Mouse (Mus musculus) megakaryocyte progenitor cell, adult 5-6 weeks (primary cell): ENCODE measurements around the gene Hsd17b13. TPM values are rescaled to one million over a fixed set of nuclear protein-coding genes. Genes with fewer than 3 reads are reported as not detected.
A peak's percentile ranks its signal among the peaks of the same experiment; 100 is the strongest.

ENCODE experiments used
- ATAC-seq: replicated peaks from 2 replicates; pipeline ENCODE4 v1.8.0; 2016; ENCODE audit warnings: mild to moderate bottlenecking, moderate TSS enrichment, inconsistent platforms; ENCODE audit not compliant: poor library complexity
- total RNA-seq, 2 experiments: library from RNA; stranded (forward) in 1 of 2; stranded (reverse) in 1 of 2; fragments of 157-497, 149-512 nt in 1 of 2; fragments of 200-1000 nt in 1 of 2; gene quantifications; 2 replicates each; pipeline versions ENCODE4 v1.2.3 to v1.2.4; 2015 to 2017

Hsd17b13 gene
- total RNA-seq, 2 experiments from 2014 or later: 0.12 TPM; not detected in 1

DNA sequence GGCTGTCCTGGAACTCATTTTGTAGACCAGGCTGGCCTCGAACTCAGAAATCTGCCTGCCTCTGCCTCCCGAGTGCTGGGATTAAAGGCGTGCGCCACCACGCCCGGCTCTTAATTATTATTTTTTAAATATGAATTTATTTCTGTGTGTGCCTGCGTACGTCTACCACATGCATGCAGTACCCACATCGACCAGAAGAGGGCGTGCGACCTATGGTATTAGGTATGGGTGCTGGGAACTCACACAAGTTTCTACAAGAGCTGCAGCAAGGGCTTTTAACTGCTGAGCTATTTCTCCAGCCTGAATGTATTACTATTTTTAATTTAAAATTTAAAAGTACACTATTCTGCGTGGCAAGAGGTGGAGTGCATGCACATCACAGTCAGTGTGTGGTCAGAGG is 50.8 kb downstream of the Hsd17b13 start:
- peak; percentile 64 for ATAC-seq

GRCm38 (mm10) chr5:103923755-103924154 is 53.5 kb downstream of the Hsd17b13 start:
- ATAC-seq: no peak

GRCm38 (mm10) chr5:103923101-103923500 is 54.1 kb downstream of the Hsd17b13 start:
- ATAC-seq: no peak

GRCm38 (mm10) chr5:103922436-103922835 is 54.8 kb downstream of the Hsd17b13 start:
- no peak for ATAC-seq

DNA sequence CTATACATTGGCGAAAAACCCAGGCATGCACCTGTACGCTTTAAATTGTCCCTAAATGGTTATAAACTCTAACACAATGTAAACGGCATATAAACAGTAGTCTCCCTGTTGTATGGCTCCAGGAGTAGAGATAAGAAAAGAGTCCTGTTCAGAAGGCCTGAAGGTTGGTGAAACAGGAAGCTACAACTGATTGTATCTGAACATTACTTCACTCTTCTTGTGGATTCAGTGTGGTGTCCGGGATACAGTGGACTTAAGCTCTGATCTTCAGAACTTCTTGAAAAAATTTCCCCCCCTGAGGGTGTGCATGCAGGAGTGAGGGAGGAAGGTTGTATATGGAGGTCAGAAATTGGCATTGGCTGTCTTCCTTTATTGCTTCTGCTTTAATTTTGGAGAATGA is 57.7 kb downstream of the Hsd17b13 start:
- ATAC-seq: peak; percentile 50

DNA sequence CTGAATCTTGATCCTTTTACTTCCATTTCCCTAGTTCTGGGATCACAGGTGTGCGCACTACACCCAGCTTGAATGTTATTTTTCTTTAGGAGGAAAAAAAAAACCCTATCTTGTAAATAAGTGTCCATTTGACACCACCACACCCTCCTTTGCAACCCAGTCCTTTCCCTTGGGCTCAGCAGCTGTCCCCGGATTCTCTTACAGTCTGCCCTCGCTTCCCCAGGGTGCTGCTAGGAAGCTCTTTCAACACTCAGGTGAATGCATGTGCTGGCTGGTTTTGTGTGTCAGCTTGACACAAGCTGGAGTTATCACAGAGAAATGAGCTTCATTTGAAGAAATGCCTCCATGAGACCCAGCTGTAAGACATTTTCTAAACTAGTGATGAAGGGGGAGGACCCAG is 59.0 kb downstream of the Hsd17b13 start:
- no peak for ATAC-seq

- no peak for ATAC-seq
Measured at GRCm38 (mm10) chr5:103917357-103917895, 59.8 kb downstream of the Hsd17b13 start.

DNA sequence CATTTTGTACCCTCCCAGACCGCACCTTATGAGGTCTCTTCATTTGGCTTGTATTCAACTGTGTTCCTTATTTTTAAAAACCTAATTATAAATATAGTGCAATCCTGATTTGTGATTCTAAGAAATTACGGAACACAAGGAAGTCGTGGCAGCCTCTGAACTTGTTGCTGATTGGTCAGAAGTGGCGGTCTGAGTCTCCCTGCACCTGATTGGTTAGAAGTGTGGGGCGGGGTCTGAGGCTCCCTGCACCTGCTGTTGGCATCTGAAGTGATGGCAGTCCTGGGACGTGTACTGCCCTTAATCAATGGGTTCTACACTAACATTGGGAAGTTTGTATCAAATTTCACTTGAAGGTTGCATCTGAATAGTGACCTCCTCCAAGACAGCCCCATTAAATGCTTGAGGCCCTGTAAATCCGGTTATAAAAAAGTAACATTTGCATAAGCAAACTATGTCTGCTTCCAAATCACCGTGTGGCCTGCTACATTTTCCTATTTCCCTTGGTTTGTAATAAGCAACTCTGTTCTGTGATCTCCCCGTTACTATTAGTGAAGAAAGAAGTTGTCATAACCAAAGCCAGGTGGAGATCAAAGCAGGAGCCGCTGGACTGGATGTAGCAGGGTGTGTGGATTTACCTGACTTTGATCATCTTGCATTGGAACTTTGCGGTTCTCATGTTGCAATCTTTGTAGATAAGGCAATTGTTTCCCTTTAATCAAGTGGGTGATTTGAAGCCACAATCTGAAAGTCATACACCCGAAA is 60.4 kb downstream of the Hsd17b13 start:
- no peak for ATAC-seq

DNA sequence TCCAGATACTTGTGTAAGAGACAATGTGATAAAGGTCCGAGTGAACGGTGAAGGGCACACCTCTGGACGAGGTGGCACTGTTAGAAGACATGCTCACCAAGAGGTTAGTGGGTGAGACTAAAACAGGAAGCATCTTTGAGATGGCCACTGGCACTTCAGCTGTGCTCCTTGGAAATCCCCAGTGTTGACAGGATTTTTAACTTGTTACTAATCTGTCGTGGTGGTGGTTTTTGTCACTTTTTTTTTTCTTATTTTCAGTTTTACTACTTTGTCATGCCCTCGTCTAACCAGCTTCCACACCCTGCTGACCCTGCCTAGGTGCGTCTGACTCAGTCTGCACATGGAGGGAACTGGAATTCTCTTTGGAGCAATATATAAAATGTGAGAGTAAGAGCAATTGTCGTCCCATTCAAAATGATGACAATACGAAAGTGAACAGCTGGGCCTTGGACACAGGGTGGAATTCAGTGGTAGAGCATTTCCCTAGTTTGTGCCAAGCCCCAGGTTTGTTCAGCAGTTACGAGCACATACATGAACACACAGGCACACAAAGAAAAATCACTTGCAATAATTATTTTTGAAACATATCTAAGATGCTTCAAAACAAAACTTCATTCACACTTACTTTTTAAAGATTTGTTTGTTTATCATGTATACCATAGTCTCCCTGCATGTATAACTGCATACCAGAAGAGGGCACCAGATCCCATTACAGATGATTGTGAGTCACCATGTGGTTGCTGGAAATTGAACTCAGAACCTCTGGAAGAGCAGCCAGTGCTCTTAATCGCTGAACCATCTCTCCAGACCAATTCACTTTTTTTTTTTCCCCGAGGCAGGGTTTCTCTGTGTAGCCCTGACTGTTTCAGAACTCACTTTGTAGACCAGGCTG is 62.6 kb downstream of the Hsd17b13 start:
- no peak for ATAC-seq

DNA sequence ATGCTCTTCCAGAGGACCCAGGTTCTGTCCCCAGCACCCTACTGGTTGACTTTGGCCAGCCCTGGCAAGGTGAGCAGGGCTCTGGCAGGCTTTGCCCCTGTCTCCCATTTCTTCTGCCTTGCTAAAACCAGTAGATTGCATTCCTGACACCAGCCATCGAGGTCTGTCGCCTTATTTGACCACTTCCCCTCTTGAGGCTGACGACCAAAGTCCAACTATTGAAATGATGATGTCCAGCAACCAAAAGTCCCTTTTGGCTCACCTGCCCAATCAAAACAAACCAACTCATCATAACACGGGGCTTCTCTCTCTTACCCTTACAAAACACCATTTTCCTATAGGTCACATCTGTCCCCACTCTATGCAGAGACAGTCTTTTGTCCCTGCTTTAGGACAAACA is 64.1 kb downstream of the Hsd17b13 start:
- no peak for ATAC-seq

- ATAC-seq: 0 out of 2 replicates have a peak, but pooled peaks have one; percentile 26
Measured at GRCm38 (mm10) chr5:103911555-103911954, 65.7 kb downstream of the Hsd17b13 start.

DNA sequence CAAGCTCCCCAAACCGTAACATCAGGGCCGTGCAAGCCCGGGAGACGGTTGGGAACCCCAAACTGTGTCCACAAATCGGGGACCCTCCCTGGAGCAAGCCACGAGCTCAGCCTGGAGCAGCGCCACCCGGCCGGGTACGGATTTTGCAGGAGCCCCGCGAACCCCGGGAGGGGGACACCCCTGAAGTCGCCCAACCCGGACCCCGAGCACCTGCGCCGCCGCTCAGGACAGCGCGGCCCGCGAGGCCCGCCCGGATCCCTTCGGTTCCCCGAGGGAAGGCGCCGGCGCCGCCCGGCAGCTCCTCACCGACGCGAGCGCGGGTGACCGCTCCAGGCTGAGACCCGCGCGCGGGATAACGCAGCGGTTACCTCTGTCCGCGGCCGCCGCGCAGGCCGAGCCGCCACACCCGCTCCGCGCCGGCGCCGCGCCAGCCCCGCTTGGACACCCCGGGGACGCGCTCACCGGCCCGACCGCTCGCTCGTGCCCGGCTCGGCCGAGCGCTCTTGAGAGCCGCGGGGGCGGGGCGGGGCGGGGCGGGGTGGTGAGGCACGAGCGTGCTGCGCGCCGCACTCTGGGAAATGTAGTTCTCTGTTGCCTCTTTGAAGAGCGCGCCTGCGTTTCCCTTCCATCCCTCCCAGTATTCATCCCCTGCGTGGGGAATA is 66.3 kb downstream of the Hsd17b13 start, which contains the start of gene Klhl8:
Klhl8 (minus strand) TSS at position 512 of the 662 bp plus-strand sequence.
- peak; percentile 90 for ATAC-seq

GRCm38 (mm10) chr5:103910156-103910555 is 67.1 kb downstream of the Hsd17b13 start:
- ATAC-seq: no peak

GRCm38 (mm10) chr5:103909466-103909865 is 67.7 kb downstream of the Hsd17b13 start:
- ATAC-seq: no peak

DNA sequence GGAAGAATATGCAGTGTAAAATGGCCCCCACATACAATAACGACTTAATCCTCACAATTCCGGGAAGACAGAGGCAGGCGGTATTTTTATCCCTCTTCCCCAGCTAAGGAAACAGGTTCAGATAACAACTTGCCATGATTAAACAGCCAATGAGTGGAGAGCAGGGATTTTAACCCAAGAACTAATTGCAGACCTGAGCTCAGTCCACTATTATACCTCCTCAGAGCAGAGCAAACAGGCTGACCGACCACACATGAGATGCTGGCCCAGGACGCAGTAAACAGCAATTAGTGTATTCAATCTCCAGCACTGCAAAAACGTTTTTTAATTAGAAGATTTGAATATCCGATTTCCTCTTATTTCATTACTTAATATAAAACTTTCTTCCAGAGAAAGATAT is 68.4 kb downstream of the Hsd17b13 start:
- no peak for ATAC-seq

DNA sequence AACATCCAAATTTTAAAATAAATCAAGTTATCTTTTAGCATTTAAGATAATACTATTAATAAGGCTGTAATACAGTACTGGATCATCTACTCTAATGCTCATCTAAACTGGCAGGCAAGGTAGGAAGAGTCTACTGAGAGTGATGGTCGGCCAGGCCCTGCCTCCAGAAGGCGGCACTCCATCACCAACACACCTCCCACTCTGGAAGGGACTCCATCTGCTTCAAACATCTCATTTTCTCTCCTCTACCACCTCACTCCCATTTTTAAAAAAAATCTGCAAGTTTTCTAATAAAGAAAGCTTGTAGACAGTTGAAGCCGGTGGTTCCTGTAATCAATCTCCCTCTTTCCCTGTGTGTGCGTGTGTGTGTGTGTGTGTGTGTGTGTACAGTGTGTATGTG is 69.4 kb downstream of the Hsd17b13 start:
- no peak for ATAC-seq

DNA sequence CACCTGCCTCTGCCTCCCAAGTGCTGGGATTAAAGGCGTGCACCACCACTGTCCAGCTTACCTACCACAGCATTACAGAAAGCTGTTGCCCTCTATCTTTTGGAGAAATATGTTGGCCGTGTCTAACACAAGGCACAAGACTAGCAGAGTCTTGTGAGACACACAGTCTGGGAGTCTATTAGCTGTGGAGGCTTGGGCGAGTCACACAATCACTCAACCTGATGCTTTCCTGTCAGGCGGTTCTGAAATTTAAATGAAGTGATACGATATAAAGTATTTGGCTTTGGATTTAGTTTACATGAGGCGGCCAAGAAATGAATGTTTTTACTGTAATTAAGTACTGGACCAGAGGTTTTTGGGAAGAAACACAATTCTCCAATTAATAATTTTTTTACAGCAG is 71.0 kb downstream of the Hsd17b13 start:
- no peak for ATAC-seq
